Mouse (Mus musculus) c-Kit-positive CD71-positive TER-119-positive erythroid progenitor cells, embryonic 14.5 days (primary cell): ENCODE measurements around the gene Grm4.

Source experiments
- DNase-seq: peaks from one replicate; pipeline ENCODE4 v3.0.0-alpha.2; 2013; ENCODE audit warnings: low spot score

Grm4 gene

DNA sequence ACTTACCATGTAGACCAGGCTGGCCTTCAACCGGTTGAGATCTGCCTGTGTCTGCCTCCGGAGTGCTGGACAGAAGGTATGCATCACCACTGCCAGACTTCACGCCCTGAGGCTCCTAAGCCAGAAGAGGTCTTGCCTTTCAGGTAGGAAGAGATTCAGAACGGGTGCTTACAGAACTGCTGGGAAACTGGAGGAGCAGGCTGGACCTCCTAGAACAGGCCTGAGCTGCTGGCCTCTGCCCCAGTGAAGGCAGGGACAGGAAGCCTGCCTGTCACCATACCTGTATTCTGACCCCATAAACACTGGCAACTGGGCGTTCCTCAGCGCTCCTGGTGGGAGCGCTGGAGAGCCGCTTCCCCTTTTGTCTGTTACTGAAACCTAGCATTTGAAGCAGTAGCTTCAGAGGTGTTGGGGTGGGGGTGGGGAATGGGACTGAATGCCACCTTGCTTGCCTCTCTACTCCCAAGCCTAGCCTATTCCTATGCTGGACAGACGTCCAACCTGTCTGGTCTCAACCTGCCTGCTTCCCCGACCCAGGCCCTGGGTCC, 30.3 kb upstream of the Grm4 start:
- DNase-seq = no peak

DNA sequence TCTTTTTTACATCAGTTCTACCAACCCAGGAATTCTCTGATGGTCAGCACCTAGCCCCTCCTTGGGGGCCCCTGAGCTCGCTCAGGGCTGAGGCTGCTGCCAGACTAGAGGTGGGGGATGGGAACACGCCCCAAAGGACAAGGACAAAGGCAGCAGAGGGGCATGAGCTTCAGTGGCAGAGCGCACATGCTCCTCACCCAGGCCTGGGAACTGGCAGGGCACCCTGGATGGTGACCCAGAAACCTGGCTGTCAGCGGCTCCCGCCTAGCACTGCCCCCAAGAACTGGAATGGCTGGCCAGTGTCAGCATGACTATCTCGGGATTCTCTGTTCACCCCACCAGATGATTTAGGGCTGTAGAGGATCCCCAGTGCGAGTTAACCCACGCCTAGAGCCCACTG, 28.0 kb upstream of the Grm4 start:
- no peak for DNase-seq

DNA sequence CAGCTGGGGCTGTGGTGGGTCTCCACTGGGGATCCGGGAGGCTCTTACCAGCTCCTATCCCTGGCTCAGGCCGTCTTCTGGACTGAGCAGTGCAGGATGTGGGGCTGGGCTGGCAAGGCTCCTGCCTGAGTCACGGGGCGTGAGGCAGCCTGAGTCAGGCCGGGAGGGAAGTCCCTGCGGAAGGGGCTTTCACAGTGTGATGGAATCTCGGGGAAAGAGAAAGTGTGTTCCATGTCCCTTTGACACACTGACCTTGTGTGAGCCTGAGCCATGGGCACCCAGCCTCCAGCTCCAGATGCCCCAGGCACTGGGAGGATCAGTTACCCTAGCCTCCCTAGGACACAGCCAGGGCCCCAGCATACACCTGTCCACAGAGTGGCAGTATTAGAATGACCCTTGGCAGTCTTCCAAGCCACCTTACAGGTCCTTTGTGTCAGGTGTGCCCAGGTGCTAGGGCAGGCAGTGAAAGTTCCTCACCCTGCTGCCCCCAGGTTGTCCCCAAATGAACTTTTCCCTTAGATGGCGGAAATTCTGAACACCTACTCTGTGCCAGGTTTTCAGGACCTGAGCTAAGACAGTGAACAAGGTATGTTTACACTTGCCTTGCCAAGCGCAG, 26.2 kb upstream of the Grm4 start:
- DNase-seq = no peak

- no peak for DNase-seq
Observed at GRCm38 (mm10) chr17:27546574-27547085, 25.4 kb upstream of the Grm4 start.

GRCm38 (mm10) chr17:27545991-27546390, 24.8 kb upstream of the Grm4 start:
- no peak for DNase-seq

DNA sequence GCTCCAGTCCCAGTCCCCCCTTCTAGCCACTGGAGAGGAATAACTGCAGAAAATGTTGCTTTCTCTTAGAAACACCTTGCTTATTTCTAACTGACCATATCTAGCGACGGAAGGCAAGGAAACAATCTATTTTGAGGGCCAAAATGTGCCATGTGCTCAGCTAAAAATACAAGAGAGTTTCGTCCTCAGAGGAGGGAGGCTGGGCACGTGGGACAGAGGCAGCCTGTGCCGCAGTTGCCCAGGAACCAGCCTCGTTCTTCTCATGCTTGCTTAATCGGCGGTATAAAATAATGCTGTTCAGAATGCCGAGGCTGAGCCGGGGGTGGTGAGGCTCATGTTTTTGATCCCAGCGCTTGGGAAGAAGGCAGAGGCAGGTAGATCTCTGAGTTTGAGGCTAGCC, 23.3 kb upstream of the Grm4 start:
- DNase-seq = no peak

GRCm38 (mm10) chr17:27541984-27542383, 20.8 kb upstream of the Grm4 start:
- DNase-seq = no peak

- no peak for DNase-seq
Observed at GRCm38 (mm10) chr17:27541261-27541660, 20.1 kb upstream of the Grm4 start.

DNA sequence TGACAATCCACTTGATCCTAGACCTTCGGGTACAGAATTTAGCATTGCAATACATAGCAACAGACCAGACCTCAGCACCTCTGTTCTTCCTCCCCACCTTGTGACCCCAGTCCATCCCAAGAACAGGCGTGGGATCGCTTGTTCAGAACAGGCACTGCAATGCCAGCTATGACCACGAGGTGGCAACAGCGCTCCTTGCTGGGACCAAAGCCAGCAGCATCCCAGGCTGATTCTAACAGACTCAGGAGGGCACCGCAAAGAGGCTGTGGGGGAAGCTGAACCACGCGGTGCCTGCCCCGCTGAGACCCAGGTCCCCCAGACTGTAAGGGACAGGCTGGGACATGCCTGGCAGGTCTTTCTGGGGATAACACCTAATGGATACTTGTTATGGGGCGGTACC, 13.5 kb upstream of the Grm4 start:
- DNase-seq = peak; percentile 75

- DNase-seq = no peak
Observed at GRCm38 (mm10) chr17:27533354-27533753, 12.2 kb upstream of the Grm4 start.

DNA sequence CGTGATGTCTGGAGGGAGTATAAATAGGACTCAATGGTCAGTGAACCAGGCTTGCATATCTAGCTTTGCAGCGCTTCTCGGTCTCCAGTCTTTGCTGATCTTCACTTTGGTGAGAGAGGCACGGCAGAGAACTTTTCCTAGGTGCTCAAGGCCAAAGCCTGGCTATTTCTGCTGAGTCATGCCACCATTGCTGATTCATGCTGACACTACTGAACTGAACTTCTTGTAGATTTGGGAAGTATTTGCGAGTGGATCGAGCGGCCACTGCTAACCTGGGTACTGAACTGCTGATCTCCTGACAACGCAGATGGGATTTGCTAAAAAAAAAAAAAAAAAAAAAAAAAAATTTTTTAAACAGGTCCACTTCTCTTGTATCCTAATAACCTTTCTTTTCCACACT, 10.9 kb upstream of the Grm4 start:
- DNase-seq = peak; percentile 53

DNA sequence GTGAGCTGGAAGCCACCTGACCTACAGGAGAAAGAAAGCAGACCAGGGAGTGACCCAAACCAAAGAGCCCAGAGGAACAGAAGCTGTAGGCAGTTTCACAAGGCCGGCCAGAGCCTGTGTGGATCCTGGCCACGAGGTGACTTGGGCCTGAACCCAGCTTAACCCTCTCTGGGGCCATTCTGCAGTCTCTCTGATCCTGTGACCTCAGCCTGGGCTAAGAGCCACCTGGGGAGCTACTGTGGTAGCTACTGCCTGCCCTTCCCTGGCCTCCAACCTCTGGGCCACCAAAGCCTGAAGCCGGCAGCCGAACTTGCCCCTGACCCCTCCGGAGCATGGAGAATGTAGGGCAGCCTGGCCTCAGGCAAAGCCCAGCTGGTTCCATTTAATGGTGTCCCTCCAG, 7.6 kb upstream of the Grm4 start:
- no peak for DNase-seq

- DNase-seq = no peak
Observed at GRCm38 (mm10) chr17:27528030-27528429, 6.8 kb upstream of the Grm4 start.

DNA sequence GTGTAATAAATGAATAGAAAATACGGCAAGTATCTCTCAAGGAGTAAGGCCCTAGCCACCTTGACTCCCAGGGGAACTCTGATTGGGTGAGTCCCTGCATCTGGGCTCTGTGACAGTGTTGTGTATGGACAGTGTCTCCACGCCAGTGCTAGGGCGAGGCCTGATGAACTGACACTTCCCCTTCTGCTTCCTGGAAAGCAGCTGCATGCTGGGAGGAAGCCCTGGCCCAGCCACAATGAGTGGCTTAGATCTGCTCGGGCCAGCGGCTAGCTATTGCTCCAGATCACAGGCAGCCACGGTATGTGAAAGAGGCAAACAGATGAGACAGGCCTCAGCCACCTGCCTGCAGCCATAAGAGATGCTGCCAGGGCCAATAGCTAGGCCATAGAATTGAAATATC, 6.0 kb upstream of the Grm4 start:
- no peak for DNase-seq

DNA sequence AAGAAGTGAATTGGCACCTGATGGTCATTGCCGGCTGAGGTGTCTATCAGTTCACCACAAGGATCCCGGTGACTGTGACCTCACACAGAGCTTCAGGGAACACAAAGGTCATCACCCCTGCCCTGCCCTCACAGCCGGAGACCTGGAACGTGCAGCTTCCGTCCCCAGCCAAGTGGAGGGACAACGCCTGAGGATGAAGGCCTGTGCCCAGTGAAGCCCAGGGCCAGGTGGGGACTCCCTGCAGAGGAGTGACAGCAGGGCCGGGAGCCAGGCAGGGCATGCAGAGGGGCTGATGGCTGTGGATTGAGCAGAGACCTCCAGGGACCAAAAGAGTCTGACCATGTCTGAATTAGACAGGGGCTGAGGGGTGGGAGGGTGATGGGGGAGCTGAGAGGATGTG, 1.9 kb upstream of the Grm4 start:
- no peak for DNase-seq

DNA sequence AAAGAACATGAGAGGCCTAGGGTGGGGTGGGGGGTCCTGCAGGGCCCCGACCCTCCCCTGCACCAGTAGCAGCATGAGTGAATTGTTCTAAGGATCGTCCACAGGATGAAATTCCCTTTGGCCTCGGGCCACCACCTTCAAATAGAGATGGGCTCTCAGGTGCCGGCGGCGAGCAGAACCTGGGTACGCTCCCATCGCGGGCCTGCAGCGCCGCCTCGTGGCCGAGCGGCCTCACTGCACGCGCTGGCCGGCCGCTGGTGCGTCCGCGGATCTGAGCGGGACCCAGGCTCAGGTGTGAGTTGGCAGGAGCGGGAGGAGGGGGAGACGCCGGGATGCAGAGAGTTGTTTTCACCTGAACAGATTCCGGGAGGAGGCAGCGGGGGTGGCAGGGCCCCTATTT, 646 bp downstream of the Grm4 start:
- peak; percentile 33 for DNase-seq

- no peak for DNase-seq
Observed at GRCm38 (mm10) chr17:27518700-27519595, 2.3 kb downstream of the Grm4 start.

DNA sequence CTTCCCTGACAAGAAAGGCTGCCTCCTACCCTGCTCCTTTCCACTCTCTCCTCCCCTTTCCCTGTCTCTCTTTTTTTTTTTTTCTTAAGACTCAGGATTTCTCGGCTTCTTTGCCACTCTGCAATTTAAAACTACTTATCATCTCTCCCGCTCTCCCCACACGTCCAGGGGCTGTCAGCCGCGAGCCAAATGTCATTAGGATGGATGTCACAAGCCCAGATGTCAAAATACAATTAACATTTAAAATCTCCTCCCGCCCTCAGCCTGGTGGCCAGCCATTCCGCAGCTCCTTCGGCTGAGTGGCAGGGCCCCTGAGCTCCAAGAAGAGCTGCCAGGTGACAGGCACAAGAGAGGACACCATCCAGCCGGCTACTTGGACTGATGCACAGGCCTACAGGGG, 2.9 kb downstream of the Grm4 start:
- DNase-seq = no peak

DNA sequence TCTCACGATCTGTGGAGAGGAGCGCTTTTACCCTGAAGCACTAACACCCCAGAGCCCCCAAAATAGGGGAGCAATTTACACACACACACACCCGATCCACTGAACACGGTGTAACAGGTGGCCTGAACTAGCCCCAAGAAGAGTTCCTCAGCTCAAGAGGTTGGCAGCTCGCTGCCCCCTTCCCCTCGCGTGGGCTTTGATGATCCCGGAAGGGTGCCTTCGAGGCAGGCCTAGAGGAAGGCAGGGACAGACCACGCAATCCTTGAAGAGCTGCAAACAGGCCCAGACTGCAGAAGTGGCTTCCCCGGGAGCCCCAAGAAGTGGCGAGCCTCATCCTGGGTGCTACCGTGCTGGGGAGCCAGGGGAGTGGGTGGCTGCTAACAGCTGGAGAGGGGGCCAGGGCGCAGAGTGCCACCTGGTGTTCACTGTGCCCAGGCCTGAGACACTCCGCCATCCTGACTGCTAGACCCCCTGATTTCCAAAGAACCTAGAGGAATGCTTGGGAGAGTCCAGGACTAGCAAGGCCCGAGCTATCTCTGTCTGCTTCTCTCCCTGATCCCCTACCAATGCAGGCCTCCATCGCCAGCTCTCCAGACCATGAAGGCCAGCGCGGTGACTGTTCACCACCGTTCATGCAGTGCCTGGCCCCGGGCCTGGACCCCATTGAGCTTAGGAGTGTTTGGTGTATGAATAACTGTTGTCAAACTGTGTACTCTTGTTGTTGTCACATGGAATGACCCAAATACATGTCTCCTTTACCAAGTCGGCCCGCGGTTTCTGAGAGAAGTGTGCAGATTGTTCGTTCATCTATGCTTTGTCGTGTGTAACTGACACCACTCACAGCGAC, 7.1 kb downstream of the Grm4 start:
- no peak for DNase-seq

DNA sequence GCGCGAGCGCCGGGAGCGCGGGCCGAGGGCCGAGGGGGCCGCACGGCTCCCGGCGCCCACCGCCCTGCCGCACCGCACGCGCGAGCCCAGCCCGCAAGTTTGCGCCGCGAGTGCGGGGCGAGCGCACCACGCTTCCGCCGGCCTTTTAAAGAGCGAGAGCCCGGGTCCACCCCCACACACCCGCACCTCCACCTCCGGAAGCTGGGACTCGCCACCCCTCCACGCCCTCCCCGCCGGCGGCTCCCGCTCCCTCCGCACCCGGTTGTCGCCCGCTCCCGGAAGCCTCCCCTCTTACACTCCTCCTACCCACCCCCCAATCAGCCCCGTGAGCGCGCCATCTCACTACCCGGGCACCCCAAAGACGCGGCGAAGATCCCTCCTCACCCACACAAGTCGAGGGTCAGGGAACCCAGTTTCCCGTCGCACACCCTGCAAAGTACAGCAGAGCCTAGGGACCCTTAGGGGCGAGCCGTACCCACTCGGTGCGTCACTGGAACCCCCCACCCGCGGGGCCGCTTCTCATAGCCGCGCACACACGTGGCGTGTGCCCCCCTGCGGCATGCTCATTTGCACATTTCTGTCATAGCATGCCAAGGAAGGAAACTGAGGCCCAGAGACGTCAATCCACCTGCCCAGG, 7.8 kb downstream of the Grm4 start:
- DNase-seq = no peak

DNA sequence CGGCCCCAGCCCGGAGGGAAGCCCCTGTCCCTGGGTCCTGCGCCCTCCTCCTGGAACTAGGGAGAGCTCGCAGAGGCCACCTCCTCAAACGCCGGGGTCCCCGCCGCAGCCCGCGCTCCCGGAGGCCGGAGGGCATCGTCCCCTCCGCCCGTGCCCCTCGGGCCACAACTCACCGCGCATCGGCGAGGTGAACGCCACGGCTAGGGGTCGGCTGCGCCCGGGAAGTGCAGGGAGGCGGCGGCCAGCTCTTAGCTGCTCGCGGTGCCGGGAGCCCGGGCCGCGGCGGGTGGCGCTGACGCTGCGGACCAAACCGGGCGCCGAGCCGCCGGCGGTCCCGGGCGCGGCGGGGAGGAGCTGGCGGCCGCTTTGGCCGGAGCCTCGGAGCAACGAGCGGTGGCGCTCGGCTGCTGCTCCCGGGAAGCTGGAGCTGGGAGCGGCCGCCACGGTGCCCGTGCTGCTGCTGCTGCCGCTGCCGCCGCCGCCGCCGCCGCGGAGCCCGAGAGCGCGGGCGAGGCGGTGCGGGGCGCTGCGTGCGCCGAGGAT, 8.5 kb downstream of the Grm4 start:
- DNase-seq = no peak
